Mouse (Mus musculus): ENCODE measurements around the gene Tab1.

The Tab1 gene

DNA sequence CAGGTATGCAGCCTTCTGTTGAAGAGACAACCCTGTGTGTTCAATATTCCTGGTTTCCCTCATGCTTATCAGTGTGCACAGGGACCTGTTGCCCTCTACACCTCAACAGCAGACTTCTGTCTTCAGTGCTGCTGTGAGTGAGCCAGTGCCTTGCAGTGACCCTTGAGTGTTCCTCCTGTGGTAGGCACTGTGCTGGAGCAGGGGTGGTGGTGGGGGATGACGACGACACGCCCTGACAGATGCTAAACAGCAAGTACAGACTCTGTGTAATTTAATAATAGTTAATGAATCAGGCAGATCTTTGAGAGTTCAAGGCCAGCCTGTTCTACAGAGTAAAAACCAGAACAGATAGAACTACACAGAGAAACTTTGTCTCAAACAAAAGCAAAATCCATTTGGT lies 3.7 kb downstream of the Tab1 start:
- no peak for DNase-seq (ENCODE audit: low spot score in 2 of 2)

DNA sequence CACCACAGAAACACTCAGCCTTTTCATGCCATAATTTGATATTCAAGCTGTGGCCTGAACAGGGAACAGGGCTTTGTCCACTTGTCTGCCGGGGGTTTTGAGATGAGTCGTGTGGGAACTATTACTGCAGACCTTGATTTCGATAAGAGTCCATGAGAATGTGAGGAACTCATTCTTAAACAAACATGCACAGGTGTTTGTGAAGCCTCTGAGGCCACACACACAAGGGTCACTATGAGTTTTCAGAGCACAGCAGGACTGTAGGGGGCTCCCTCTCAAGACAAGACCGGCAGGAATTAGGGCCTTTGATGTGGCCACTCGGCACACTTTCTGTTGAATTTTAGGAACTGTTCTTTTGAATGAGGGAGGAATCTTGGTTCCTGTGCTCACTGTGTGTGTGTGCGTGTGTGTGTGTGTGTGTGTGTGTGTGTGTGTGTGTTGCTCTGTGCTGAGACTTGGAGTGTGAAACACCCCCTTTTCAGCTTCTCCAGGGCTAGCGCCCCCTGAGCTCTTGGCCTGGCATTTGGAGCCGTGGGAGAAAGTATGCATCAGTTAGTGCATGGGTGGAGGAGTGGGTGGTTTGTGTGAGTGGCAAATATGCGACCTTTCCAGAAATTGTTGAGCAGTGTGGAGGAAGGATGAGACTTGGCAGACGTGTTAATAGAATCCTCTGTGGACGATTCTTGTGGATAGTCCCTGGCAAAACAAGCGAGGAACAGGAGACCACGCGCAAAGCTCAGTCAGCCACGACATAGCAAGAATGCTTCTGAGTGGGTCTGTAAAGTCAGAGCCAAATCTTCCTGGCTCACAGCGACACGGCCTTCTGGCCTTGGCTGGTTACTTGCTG lies 5.2 kb downstream of the Tab1 start:
- DNase-seq (ENCODE audit: low spot score in 2 of 2): peak; percentile 80 to 81

DNA sequence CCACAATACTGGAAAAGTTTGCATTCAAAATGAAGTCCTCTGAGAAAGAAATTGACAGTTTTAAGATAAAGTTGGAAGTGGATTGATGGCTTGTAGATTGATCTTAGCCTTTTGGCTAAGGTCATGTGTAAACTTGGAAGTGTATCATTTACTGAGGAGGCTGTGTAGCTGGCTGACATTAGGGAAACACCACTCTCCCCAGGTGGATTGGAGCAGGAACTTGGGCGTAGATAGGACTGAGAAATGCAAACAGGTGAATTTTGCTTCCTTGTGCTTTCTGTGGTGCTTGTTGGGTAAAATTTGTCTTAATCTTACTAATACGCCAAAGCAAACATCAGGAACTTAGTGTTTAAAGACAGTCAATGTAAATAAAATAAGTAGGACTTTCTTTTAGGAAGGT lies 7.4 kb downstream of the Tab1 start:
- DNase-seq (ENCODE audit: low spot score in 2 of 2): no peak

GRCm38 (mm10) chr15:80140878-80141277 lies 8.0 kb downstream of the Tab1 start:
- DNase-seq (ENCODE audit: low spot score in 2 of 2): no peak

- no peak for DNase-seq (ENCODE audit: low spot score in 2 of 2)
These were observed 9.2 kb downstream of the Tab1 start for GRCm38 (mm10) chr15:80142130-80142529.

- DNase-seq (ENCODE audit: low spot score in 2 of 2): no peak
These were observed 10.8 kb downstream of the Tab1 start for GRCm38 (mm10) chr15:80143760-80144159.

- no peak for DNase-seq (ENCODE audit: low spot score in 2 of 2)
These were observed 12.5 kb downstream of the Tab1 start for GRCm38 (mm10) chr15:80145397-80145796.

- DNase-seq (ENCODE audit: low spot score in 2 of 2): no peak
These were observed 13.2 kb downstream of the Tab1 start for GRCm38 (mm10) chr15:80146153-80146552.

GRCm38 (mm10) chr15:80147090-80147489 lies 14.2 kb downstream of the Tab1 start:
- DNase-seq (ENCODE audit: low spot score in 2 of 2): no peak

DNA sequence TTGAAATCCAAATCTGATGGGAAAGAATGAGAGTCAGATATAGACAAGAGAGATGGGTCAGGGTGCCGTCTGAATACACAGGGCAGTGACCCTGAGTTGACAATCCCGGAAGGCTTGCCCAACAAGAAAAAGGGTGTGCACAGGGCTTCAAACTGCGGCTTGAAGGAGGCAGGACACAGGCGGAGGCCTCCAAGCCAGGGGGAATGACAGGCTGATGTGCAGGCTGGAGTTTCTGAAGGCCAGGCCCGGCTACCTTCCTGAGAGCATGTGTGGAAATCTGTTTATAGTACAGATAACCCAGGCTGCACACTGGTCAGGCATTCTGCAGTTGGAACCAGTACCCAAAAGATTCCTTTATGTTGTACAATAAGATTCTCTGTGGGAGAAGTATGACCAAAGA lies 14.6 kb downstream of the Tab1 start:
- no peak for DNase-seq (ENCODE audit: low spot score in 2 of 2)

DNA sequence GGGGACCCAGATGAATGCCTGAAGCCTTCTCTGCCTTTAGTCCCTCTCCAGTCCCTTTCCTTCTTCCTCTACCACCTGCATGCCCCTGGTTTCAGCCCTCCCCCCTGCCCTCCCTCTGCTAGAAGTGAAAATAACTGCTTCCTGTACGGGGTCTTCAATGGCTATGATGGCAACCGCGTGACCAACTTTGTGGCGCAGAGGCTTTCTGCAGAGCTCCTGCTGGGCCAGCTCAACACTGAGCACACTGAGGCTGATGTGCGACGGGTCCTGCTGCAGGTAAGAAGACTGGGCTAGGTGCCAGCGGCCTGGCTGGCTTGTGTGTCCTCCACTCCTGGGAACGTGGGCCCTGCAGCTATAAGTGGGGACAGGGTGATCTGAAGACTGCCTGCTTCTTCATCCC lies 15.6 kb downstream of the Tab1 start:
- DNase-seq (ENCODE audit: low spot score in 2 of 2): no peak

DNA sequence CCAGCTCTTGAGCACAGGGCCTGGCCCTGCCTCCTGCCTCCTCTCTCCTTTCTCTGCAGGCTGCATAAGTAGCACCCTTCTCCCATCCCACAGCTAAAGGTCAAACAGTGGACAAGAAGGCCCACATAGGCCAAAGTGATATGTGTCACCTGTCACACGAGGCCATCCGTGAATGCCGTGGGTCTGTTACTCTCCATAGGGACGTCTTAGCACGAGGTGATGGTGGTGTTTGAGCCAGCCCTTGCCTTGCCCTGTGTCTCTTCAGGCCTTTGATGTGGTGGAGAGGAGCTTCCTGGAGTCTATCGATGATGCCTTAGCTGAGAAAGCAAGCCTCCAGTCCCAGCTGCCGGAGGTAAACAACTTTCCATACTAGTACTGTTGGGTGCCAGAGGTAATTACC lies 16.6 kb downstream of the Tab1 start:
- DNase-seq (ENCODE audit: low spot score in 2 of 2): no peak

- DNase-seq (ENCODE audit: low spot score in 2 of 2): no peak
These were observed 19.7 kb downstream of the Tab1 start for GRCm38 (mm10) chr15:80152663-80153062.

DNA sequence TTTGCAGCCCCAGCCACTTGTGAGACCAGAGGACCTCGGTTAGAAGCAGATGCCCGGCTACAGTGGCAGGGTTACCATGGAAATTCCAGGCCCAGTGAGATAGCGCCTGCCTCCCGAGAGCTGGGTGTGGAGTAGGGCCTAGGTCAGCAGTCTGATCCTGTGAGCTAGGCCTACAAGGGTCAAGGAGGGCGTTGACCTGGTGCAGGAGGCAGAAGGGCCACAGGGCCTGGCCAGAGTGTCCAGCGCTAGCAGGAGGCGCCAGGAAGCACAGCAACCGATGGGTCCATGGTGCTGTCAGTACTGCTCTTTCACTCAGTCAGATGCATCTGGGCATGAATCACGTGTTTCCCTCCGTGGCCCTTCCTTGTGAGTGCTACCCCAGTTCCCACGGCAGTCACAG lies 20.8 kb downstream of the Tab1 start:
- no peak for DNase-seq (ENCODE audit: low spot score in 2 of 2)

DNA sequence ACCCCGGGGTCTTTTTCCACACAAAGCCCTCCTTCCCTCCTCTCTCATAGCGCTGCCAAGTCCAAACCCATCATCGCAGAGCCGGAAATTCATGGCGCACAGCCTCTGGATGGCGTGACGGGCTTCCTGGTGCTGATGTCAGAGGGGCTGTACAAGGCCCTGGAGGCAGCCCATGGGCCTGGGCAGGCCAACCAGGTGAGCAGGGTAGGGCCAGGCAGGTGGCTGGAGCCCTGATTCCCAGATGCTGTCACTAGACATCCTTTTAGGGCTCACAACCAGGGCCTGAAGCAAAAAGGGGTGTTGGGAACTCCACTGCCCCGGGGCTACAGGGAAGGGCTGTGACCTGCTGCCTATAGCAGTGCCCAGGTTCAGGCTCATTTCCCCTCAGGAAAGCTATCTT lies 22.8 kb downstream of the Tab1 start:
- DNase-seq (ENCODE audit: low spot score in 2 of 2): no peak

DNA sequence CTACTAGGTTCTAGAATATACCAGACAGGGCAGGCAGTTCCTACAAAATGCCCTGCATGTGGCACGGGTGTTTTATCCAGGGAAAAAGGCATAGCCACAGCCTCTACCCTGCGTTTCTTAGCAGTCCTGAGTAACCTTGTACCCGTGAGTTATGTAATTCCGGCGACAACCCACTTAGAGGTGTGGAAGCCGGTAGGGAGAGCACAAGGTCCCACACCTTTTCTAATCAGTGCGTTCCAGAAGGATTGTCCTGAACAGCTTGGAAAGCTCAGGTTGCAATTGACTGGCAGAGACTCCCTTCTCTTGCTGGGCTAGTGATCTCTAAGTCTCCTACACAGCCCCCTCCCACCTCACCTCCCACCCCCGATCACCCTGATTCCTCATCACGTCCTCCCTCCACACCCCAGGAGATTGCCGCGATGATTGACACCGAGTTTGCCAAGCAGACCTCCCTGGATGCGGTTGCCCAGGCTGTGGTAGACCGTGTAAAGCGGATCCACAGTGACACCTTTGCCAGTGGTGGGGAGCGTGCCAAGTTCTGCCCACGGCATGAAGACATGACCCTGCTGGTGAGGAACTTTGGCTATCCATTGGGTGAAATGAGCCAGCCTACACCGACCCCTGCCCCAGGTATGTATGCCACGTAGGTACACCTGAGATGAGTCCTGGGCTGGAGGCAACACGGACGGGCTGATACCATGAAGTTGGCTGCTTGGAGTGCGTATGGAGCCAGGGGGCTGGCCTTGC lies 24.4 kb downstream of the Tab1 start:
- DNase-seq (ENCODE audit: low spot score in 2 of 2): no peak

GRCm38 (mm10) chr15:80158001-80158706 lies 25.2 kb downstream of the Tab1 start:
- no peak for DNase-seq (ENCODE audit: low spot score in 2 of 2)

GRCm38 (mm10) chr15:80158707-80159090 lies 25.8 kb downstream of the Tab1 start:
- DNase-seq (ENCODE audit: low spot score in 2 of 2): no peak

DNA sequence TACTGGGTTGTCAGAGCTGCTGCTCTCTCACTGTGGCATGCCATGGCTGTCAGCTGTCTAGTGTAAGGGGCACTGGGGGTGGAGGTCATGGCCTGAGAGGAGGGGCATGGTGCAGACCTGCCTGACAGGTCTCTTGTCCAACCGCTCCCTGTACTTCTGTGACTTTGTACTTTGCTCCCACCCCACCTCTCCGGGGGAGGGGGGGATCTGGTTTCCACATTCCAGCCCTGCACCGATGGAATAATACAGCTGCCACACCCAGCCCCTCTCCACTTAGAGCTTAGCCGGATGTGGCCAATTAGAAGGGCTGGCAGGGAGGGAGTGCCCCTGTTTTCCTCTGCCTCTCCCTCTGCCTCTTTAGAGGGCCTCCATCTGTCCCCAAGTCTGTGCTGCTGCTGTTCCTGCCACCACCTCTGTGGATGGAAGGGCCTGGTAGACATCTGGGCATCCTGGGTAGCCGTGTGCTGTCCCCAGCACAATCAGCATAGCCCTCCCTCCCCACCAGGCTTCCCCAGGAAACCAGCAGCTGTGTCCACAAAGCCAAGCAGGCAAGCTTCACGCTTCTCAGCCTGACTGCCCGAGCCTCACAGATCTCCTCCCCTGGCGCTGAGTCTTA lies 26.5 kb downstream of the Tab1 start:
- DNase-seq (ENCODE audit: low spot score in 2 of 2): no peak

GRCm38 (mm10) chr15:80160223-80160622 lies 27.3 kb downstream of the Tab1 start:
- no peak for DNase-seq (ENCODE audit: low spot score in 2 of 2)

DNA sequence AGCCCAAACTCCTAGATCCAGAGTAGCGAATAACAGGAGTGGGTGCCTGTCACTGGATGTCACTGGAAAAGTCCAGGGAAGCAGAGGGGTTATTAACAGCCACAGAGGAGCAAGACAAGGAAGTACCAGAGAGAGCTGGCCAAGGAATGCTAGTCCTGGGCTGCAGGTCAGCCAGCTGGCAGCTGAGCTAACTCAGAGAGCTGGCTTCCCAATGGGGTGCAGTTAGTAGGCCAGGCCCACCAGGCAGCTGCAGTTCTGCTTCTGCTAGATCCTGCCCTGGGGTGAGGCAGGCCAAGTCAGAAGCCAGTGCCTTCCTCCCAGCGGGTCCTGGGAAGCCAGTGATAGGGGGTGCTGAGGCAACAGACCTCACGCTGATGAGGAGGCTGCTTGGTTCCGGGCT lies 27.8 kb downstream of the Tab1 start:
- DNase-seq (ENCODE audit: low spot score in 2 of 2): no peak

GRCm38 (mm10) chr15:80161199-80161598 lies 28.3 kb downstream of the Tab1 start:
- no peak for DNase-seq (ENCODE audit: low spot score in 2 of 2)
